Mouse (Mus musculus) limb, embryonic 14.5 days (tissue): ENCODE results near the gene Cdk13. TPM values are rescaled to one million over a fixed set of nuclear protein-coding genes. Genes with fewer than 3 reads are reported as not detected.

Experiments
- ATAC-seq: fragments of 200-750 bp; cut with Nextera tagmentation; 2 replicates; pipeline ENCODE4 v1.8.0; 2017; ENCODE audit warnings: low read depth, moderate number of reproducible peaks, moderate TSS enrichment; ENCODE audit not compliant: low FRiP score
- DNase-seq: peaks from one replicate; pipeline ENCODE4 v3.0.0-alpha.2; 2015; ENCODE audit warnings: low spot score
- H3K27ac ChIP-seq: fragments of 300-500 bp; sonication (generic); replicated peaks from 2 replicates; pipeline ENCODE4 v1.5.1; 2014; ENCODE audit warnings: low read depth, mild to moderate bottlenecking, low read length, moderate library complexity, mixed read lengths
- H3K27me3 ChIP-seq: fragments of 300-500 bp; sonication (generic); 2 replicates; pipeline ENCODE4 v1.6.1; 2014; ENCODE audit warnings: low read length, mixed read lengths; ENCODE audit not compliant: control insufficient read depth, insufficient read depth
- H3K36me3 ChIP-seq: fragments of 300-500 bp; sonication (generic); 2 replicates; pipeline ENCODE4 v1.6.1; 2014; ENCODE audit warnings: mild to moderate bottlenecking, low read length, moderate library complexity, mixed read lengths; ENCODE audit not compliant: control insufficient read depth, insufficient read depth
- H3K4me1 ChIP-seq: fragments of 300-500 bp; sonication (generic); 2 replicates; pipeline ENCODE4 v1.6.1; 2014; ENCODE audit warnings: antibody characterized with exemption, low read length, mixed read lengths; ENCODE audit not compliant: control insufficient read depth, insufficient read depth
- H3K4me2 ChIP-seq: fragments of 300-500 bp; sonication (generic); replicated peaks from 2 replicates; pipeline ENCODE4 v1.6.1; 2014; ENCODE audit warnings: low read depth, mild to moderate bottlenecking, low read length, moderate library complexity; ENCODE audit not compliant: severe bottlenecking
- H3K4me3 ChIP-seq: fragments of 300-500 bp; sonication (generic); replicated peaks from 2 replicates; pipeline ENCODE4 v1.5.1; 2014; ENCODE audit warnings: low read length
- H3K9ac ChIP-seq: fragments of 300-500 bp; sonication (generic); 2 replicates; pipeline ENCODE4 v1.6.1; 2014; ENCODE audit warnings: mild to moderate bottlenecking, low read depth, low read length, moderate library complexity; ENCODE audit not compliant: severe bottlenecking
- H3K9me3 ChIP-seq: fragments of 300-500 bp; sonication (generic); 2 replicates; pipeline ENCODE4 v1.6.1; 2016; ENCODE audit warnings: low read length; ENCODE audit not compliant: control insufficient read depth
- POLR2A ChIP-seq: fragments of 200-500 bp; IDR thresholded peaks from 2 replicates; pipeline ENCODE4 v1.8.0; 2012; ENCODE audit warnings: inconsistent platforms, mild to moderate bottlenecking, moderate library complexity, borderline replicate concordance; ENCODE audit not compliant: insufficient read depth, insufficient read length; ENCODE audit errors: extremely low read depth
- WGBS: fragments of 180-500 bp; shearing (Covaris S2); extraction: QIAGEN DNeasy Blood & Tissue Kit; methylation state at CpG from one replicate; pipeline ENCODE4 v1.1.7; 2014; 5-methylcytosine and 5-hydroxymethylcytosine counted together
- polyA plus RNA-seq, 2 experiments: library from polyadenylated mRNA; depleted of rRNA in 1 of 2; stranded (reverse) in 1 of 2; unstranded in 1 of 2; fragments of >200 nt; fragmentation: Nextera tagmentation in 1 of 2; extraction: Ambion mirVana in 1 of 2; gene quantifications; 2 replicates each; pipeline versions ENCODE4 v1.2.1 to v1.2.3; 2012 to 2014

The Cdk13 gene
- polyA plus RNA-seq, 2 experiments = 22.1 to 35.3 TPM

DNA sequence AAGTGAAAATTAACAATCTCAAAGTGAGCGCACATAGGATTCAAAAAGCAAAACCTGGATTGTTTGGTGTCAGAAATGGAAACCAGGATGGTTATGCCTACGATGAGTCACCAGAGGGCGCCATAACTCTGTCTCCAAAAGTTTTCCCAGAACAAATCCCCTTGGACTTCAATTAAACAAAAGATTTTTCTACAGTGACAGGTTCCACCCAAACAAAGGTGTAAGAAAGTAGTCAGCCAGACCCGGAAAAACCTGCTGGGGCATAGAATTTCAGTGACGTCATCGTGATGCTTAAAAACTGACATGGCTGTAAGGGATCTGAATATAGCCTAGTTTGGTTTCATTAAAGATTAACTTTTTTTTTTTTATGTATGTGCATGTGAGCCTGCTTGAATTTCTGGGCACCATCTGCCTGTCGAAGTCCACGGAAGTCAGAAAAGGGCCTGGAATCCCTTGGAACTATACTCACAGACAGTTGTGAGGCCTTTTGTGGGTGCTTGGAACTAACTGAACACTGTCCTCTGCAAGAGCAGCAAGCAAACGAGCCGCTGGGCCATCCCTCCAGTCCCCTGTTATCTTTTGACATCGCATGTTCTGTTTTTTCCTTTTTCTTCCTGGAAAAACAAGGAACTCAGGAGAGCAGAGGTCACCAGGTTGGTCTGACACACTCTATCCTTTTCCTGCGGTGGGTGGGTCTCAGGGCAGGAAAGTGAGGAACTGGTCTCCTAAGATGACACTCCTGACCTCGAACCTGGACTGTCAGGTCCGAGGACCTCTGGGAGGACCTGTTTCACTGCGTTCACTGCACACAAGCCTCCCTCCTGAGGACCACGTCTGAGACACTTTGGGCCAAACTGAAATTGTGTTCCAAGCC lies 33.0 kb upstream of the Cdk13 start:
- Histone ChIP-seq H3K4me2 (no peak overlapping the region), H3K9ac (no peak overlapping the region), H3K4me1 (no peaks in the 10 kb centered on the region), H3K36me3 (no peaks in the 10 kb centered on the region), H3K9me3 (no peaks in the 10 kb centered on the region), H3K27me3 (no peaks in the 10 kb centered on the region), H3K27ac (no peak overlapping the region), H3K4me3 (no peak overlapping the region)
- TF ChIP-seq POLR2A = no peak
- ATAC-seq (no peak), DNase-seq (peak; percentile 68)
- WGBS = 46% methylated on average over 16 of the region's 16 CpGs

DNA sequence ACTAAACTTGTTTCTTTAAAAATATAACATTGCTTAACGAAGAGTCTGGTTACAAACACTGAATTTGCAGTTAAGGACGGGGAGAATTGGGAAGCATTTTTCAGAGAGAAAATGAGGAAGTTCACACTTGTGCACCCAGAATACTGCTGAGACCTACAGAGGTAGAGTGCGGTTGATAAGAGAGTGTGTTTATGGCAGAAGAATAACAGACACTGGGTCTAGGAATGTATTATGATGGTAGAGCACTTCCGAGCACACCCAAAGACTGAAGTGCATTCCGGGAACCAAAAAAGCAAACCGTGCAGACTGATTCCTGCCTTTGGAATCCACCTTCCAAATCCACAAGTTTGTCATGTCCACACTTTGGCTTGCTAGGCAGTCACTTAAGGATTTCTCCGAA lies 31.9 kb upstream of the Cdk13 start:
- Histone ChIP-seq H3K9ac (no peak overlapping the region), H3K4me3 (no peak overlapping the region), H3K4me2 (no peak overlapping the region), H3K27ac (no peak overlapping the region), H3K36me3 (no peaks in the 10 kb centered on the region), H3K9me3 (no peaks in the 10 kb centered on the region), H3K27me3 (no peaks in the 10 kb centered on the region), H3K4me1 (no peaks in the 10 kb centered on the region)
- 78% methylated on average over 7 of the region's 7 CpGs for WGBS
- no peak for TF ChIP-seq POLR2A
- ATAC-seq = no peak
- no peak for DNase-seq

DNA sequence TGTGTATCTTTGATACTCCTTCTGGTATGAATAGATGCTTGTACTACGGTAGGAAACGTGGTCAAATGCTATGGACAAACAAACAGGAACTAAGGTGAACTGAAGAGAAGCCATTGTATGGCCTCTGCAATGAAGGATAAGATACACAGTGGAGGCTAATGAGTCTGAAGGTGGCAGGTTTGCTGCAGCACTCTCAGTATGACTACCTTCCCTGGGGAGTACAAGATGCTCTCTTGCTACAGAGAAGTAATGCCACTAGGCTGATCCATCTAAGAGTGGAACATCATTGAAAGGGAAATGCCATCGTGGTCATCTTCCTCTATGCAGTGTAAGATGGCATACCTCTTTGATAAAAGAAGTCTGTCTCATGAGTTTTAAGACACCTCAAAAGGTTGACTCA lies 28.0 kb upstream of the Cdk13 start:
- H3K27ac ChIP-seq = no peak overlapping the region
- no peak overlapping the region for H3K4me2 ChIP-seq
- ATAC-seq (no peak), DNase-seq (no peak)
- no peaks in the 10 kb centered on the region for H3K27me3 ChIP-seq
- no peak overlapping the region for H3K4me3 ChIP-seq
- H3K36me3 ChIP-seq = no peaks in the 10 kb centered on the region
- TF ChIP-seq POLR2A = no peak
- H3K9ac ChIP-seq = no peak overlapping the region
- H3K4me1 ChIP-seq = no peaks in the 10 kb centered on the region
- H3K9me3 ChIP-seq = no peaks in the 10 kb centered on the region
- WGBS = 72% methylated on average over 3 of the region's 3 CpGs

DNA sequence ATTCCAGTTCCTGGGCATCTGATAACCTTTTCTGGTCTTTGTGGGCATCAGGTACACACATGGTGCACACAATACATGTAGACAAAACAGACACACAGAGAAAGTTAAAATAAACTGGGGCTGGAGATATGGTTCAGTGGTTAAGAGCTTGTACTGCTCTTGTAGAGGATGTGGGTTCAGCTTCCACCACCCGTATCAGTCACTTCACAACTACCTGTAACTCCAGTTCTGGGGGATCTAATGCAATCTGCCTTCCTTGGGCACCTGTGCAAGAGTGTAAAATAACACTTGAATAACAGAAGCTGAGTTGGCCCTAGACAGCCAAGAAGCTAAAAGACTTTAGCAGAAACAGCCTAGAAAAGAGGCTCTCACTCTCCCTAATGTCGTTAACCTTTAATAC lies 12.3 kb upstream of the Cdk13 start:
- no peaks in the 10 kb centered on the region for H3K36me3 ChIP-seq
- TF ChIP-seq POLR2A = no peak
- 90% methylated on average over 2 of the region's 2 CpGs for WGBS
- DNase-seq (no peak), ATAC-seq (no peak)
- no peaks in the 10 kb centered on the region for H3K27me3 ChIP-seq
- H3K4me2 ChIP-seq = no peak overlapping the region
- no peak overlapping the region for H3K9ac ChIP-seq
- no peak overlapping the region for H3K27ac ChIP-seq
- no peaks in the 10 kb centered on the region for H3K9me3 ChIP-seq
- H3K4me1 ChIP-seq = no peaks in the 10 kb centered on the region
- H3K4me3 ChIP-seq = no peak overlapping the region

DNA sequence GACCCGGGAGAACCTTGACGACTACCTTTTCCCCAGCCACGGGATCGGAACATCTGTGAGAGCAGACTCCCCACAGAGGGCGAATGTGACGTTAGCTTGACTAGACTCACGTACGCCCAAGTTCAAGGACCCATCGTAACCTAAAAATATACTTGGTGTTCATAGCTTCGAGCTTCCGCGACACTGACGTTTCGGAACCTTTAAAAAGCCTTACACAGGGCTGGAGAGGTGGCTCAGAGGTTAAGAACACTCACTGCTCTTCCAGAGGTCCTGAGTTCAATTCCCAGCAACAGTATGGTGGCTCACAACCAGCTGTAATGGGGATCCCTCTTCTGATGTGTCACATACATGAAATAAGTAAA lies 698 bp upstream of the Cdk13 start:
- Histone ChIP-seq H3K4me3 (peak overlapping the region; percentile 98), H3K27ac (peak overlapping the region; percentile 96), H3K36me3 (peaks cover 3% of the 10 kb centered on the region; the same call in 1 of the 2 replicates), H3K9me3 (no peaks in the 10 kb centered on the region), H3K4me2 (peak overlapping the region; percentile 60), H3K9ac (peak overlapping the region; percentile 72), H3K4me1 (peaks cover 2% of the 10 kb centered on the region; the same call in 1 of the 2 replicates), H3K27me3 (no peaks in the 10 kb centered on the region)
- no peak for ATAC-seq
- no peak for DNase-seq
- no peak for TF ChIP-seq POLR2A
- 0% methylated on average over 14 of the region's 14 CpGs for WGBS
